Mouse (Mus musculus): ENCODE results near the gene Bsx.

Bsx gene

GRCm38 (mm10) chr9:40877146-40877880 lies 3.4 kb downstream of the Bsx start:
- POLR2A ChIA-PET = interaction anchor here in 2 of 4 experiments (0.6 to 1.3 kb wide), 5 partner anchors 71 to 249 kb away, joined by 3 to 5 read pairs (median 4); partner anchors contain the start of gene Hspa8 (in 1 of the 2)

GRCm38 (mm10) chr9:40877881-40878235 lies 3.9 kb downstream of the Bsx start:
- CTCF ChIA-PET = interaction anchor here in 3 of 4 experiments (0.5 to 1.1 kb wide), 5 partner anchors 43 to 248 kb away, joined by 3 to 7 read pairs (median 3); no protein-coding TSS in a partner anchor
- POLR2A ChIA-PET = interaction anchor here in 2 of 4 experiments (0.9 to 1.3 kb wide), 4 partner anchors 72 to 88 kb away, joined by 3 to 5 read pairs (median 4); partner anchors contain the start of gene Hspa8 (in 1 of the 2)

More at GRCm38 (mm10) chr9:40877146-40877880, 3.4 kb downstream of the Bsx start:
- CTCF ChIA-PET = interaction anchor here (0.5 to 1.1 kb wide), 6 partner anchors 31 to 247 kb away, joined by 3 to 7 read pairs (median 4); no protein-coding TSS in a partner anchor

GRCm38 (mm10) chr9:40878291-40878945 lies 4.5 kb downstream of the Bsx start:
- ChIA-PET CTCF (interaction anchor here in 1 of 4 experiments (0.6 kb wide), 1 partner anchor 73 kb away, joined by 3 read pairs; no protein-coding TSS in a partner anchor), POLR2A (interaction anchor here in 2 of 4 experiments (1.0 to 1.3 kb wide), 3 partner anchors 72 to 87 kb away, joined by 3 to 5 read pairs (median 4); no protein-coding TSS in a partner anchor)

GRCm38 (mm10) chr9:40878998-40879397 lies 5.1 kb downstream of the Bsx start:
- POLR2A ChIA-PET = no interaction called here

GRCm38 (mm10) chr9:40885669-40886068 lies 11.7 kb downstream of the Bsx start:
- ChIA-PET POLR2A (no interaction called here), CTCF (interaction anchor here in 1 of 4 experiments (0.5 kb wide), 1 partner anchor 14 kb away, joined by 3 read pairs; no protein-coding TSS in a partner anchor)

More at GRCm38 (mm10) chr9:40878998-40879397, 5.1 kb downstream of the Bsx start:
- CTCF ChIA-PET = interaction anchor here in 2 of 4 experiments (0.7 kb wide), 2 partner anchors 20 to 110 kb away, joined by 4 to 5 read pairs; no protein-coding TSS in a partner anchor

- POLR2A ChIA-PET = no interaction called here
- CTCF ChIA-PET = interaction anchor here in 1 of 4 experiments (0.6 to 1.5 kb wide), 2 partner anchors 50 to 55 kb away, joined by 4 to 5 read pairs; no protein-coding TSS in a partner anchor
Measured at GRCm38 (mm10) chr9:40889389-40889788, 15.5 kb downstream of the Bsx start.

GRCm38 (mm10) chr9:40892456-40892855 lies 18.5 kb downstream of the Bsx start:
- ChIA-PET CTCF (interaction anchor here in 1 of 4 experiments (1.5 kb wide), 1 partner anchor 58 kb away, joined by 11 read pairs; no protein-coding TSS in a partner anchor), POLR2A (interaction anchor here in 1 of 4 experiments (0.5 kb wide), 1 partner anchor 86 kb away, joined by 4 read pairs; no protein-coding TSS in a partner anchor)

- POLR2A ChIA-PET = interaction anchor here in 2 of 4 experiments (0.6 to 1.5 kb wide), 4 partner anchors 35 to 552 kb away, joined by 3 to 7 read pairs (median 4); no protein-coding TSS in a partner anchor
- CTCF ChIA-PET = interaction anchor here in 1 of 4 experiments (0.7 kb wide), 1 partner anchor 75 kb away, joined by 8 read pairs; no protein-coding TSS in a partner anchor
Measured at GRCm38 (mm10) chr9:40907413-40907812, 33.5 kb downstream of the Bsx start.

- ChIA-PET CTCF (interaction anchor here in 1 of 4 experiments (0.5 kb wide), 1 partner anchor 31 kb away, joined by 3 read pairs; no protein-coding TSS in a partner anchor), POLR2A (no interaction called here)
Measured at GRCm38 (mm10) chr9:40908411-40908810, 34.5 kb downstream of the Bsx start.

- POLR2A ChIA-PET = no interaction called here
- CTCF ChIA-PET = no interaction called here
Measured at GRCm38 (mm10) chr9:40908915-40909314, 35.0 kb downstream of the Bsx start.

GRCm38 (mm10) chr9:40917871-40918613 lies 44.1 kb downstream of the Bsx start:
- ChIA-PET CTCF (no interaction called here), POLR2A (interaction anchor here in 1 of 4 experiments (1.0 kb wide), 1 partner anchor 26 kb away, joined by 7 read pairs; no protein-coding TSS in a partner anchor)

- CTCF ChIA-PET = interaction anchor here in 1 of 4 experiments (0.6 kb wide), 1 partner anchor 252 kb away, joined by 3 read pairs; no protein-coding TSS in a partner anchor
- POLR2A ChIA-PET = no interaction called here
Measured at GRCm38 (mm10) chr9:40927351-40927980, 53.5 kb downstream of the Bsx start.
